Mouse (Mus musculus): ENCODE data around the gene Fblim1.

- TF ChIP-seq CTCF (IDR thresholded peaks at IDR 0.05; ENCODE audit: extremely low read depth, insufficient read depth, low read length) (no peak), POLR2A (IDR thresholded peaks at IDR 0.05; ENCODE audit: extremely low read depth, insufficient read depth, low read length) (no peak)
These were observed 78.8 kb downstream of the Fblim1 start for GRCm38 (mm10) chr4:141526936-141527650.

All from cortical plate, adult 2 months (tissue).